Comparison of ENCODE assay signal across 14 mouse cellular contexts in the genomic region with DNA sequence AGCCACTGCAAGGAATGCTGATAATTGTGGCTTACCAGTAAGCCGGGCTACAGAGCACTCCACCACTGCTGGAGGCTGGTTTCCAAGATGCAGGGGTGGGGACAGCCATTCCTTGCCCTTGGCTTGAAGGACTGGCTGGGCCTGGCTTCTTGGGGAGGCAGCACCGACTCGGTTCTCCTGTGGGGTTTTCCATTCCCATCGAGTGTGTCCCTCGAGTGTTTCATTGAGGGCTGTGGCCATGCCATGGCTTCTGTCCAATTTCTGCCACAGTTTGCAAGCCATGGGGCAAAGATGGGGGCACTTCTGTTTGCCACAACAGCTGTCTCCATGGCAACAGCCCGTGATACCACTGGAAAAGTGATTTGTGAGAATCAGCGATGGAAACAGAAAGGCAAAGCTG.
A peak's percentile ranks its signal among the peaks of the same experiment; 100 is the strongest.
DNase-seq lines count a peak whose midpoint lies in the region; ATAC-seq lines count a peak whose summit lies in the region.
"Had no signal": no experiment of that assay in that cellular context is flagged by ENCODE, and none has a peak within 500 bp of the region (broad histone marks: within the 10 kb centered on the region; RNA-seq: fewer than 3 reads in every experiment).

No protein-coding gene starts in this region.

- peaks cover 4% of the 10 kb centered on the region; the same call in 1 of the 2 replicates for H3K4me1 ChIP-seq in neural tube, embryonic 15.5 days
- H3K4me1 ChIP-seq in forebrain, embryonic 16.5 days (replicated peaks; ENCODE audit: control insufficient read depth, insufficient read depth, low read length) = no peaks in the 10 kb centered on the region
- peaks cover 34% of the 10 kb centered on the region for H3K4me1 ChIP-seq in kidney, embryonic 15.5 days
- H3K4me1 ChIP-seq: liver, embryonic 15.5 days had no signal

- H3K9me3 ChIP-seq in neural tube, embryonic 15.5 days (replicated peaks) = no peaks in the 10 kb centered on the region
- no peaks in the 10 kb centered on the region for H3K9me3 ChIP-seq in forebrain, embryonic 16.5 days (ENCODE audit: control insufficient read depth, low read length)
- no peaks in the 10 kb centered on the region for H3K9me3 ChIP-seq in kidney, embryonic 15.5 days (replicated peaks)
- H3K9me3 ChIP-seq: embryonic facial prominence, embryonic 12.5 days; liver, embryonic 15.5 days; midbrain, embryonic 13.5 days had no signal

- no peak overlapping the region for H3K4me2 ChIP-seq in neural tube, embryonic 15.5 days
- no peak overlapping the region for H3K4me2 ChIP-seq in forebrain, embryonic 16.5 days (ENCODE audit: low read length)
- H3K4me2 ChIP-seq in kidney, embryonic 15.5 days = no peak overlapping the region
- H3K4me2 ChIP-seq: embryonic facial prominence, embryonic 12.5 days; hindbrain, embryonic 14.5 days; liver, embryonic 15.5 days; midbrain, embryonic 13.5 days had no signal

- ATAC-seq in neural tube, embryonic 15.5 days (ENCODE audit: low FRiP score) = no peak
- no peak for ATAC-seq in forebrain, embryonic 16.5 days
- no peak for ATAC-seq in erythroid progenitor cell, adult 5-6 weeks (replicated peaks; ENCODE audit: low FRiP score, poor library complexity, severe bottlenecking)
- ATAC-seq in kidney, embryonic 15.5 days (replicated peaks; ENCODE audit: low FRiP score) = no peak
- ATAC-seq: midbrain, embryonic 13.5 days had no signal

- no peak overlapping the region for H3K4me3 ChIP-seq in neural tube, embryonic 15.5 days (replicated peaks)
- no peak overlapping the region for H3K4me3 ChIP-seq in forebrain, embryonic 16.5 days (replicated peaks; ENCODE audit: low read length)
- H3K4me3 ChIP-seq in kidney, embryonic 15.5 days (replicated peaks) = no peak overlapping the region
- H3K4me3 ChIP-seq: embryonic facial prominence, embryonic 12.5 days; liver, embryonic 15.5 days; midbrain, embryonic 13.5 days had no signal

- intact Hi-C loops in heart, postnatal 25 days (cut with DNase I) = no loop called here

- DNase-seq in adrenal gland, adult 2 months = peak; percentile 8
- DNase-seq in adrenal gland, adult (ENCODE audit: inconsistent age in 2 of 2, low spot score in 1 of 2) = no peak
- peak; percentile 29 for DNase-seq in neural tube, embryonic 10.5 days (ENCODE audit: extremely low spot score, low spot score)
- peak; percentile 40 for DNase-seq in heart, postnatal 25 days (ENCODE audit: low spot score)
- DNase-seq: adrenal gland, adult 8-10 months; cerebellum, adult 11-12 months had no signal

- WGBS in neural tube, embryonic 15.5 days = 78% methylated on average over 7 of the region's 7 CpGs
- WGBS in forebrain, embryonic 16.5 days = 76% methylated on average over 7 of the region's 7 CpGs
- 72% methylated on average over 7 of the region's 7 CpGs for WGBS in kidney, embryonic 15.5 days

- no peaks in the 10 kb centered on the region for H3K36me3 ChIP-seq in neural tube, embryonic 15.5 days
- no peaks in the 10 kb centered on the region for H3K36me3 ChIP-seq in forebrain, embryonic 16.5 days (ENCODE audit: control insufficient read depth, insufficient read depth)
- H3K36me3 ChIP-seq in kidney, embryonic 15.5 days = no peaks in the 10 kb centered on the region
- H3K36me3 ChIP-seq: embryonic facial prominence, embryonic 12.5 days; liver, embryonic 15.5 days; midbrain, embryonic 13.5 days had no signal

- no peak overlapping the region for H3K9ac ChIP-seq in neural tube, embryonic 15.5 days (replicated peaks)
- H3K9ac ChIP-seq in forebrain, embryonic 16.5 days (replicated peaks; ENCODE audit: low read depth, low read length) = no peak overlapping the region
- no peak overlapping the region for H3K9ac ChIP-seq in kidney, embryonic 15.5 days
- H3K9ac ChIP-seq: embryonic facial prominence, embryonic 12.5 days; hindbrain, embryonic 14.5 days; liver, embryonic 15.5 days; midbrain, embryonic 13.5 days had no signal

- H3K27me3 ChIP-seq in neural tube, embryonic 15.5 days (replicated peaks) = no peaks in the 10 kb centered on the region
- no peaks in the 10 kb centered on the region for H3K27me3 ChIP-seq in forebrain, embryonic 16.5 days (replicated peaks; ENCODE audit: control insufficient read depth, insufficient read depth, low read length)
- no peaks in the 10 kb centered on the region for H3K27me3 ChIP-seq in kidney, embryonic 15.5 days
- H3K27me3 ChIP-seq: embryonic facial prominence, embryonic 12.5 days; liver, embryonic 15.5 days; midbrain, embryonic 13.5 days had no signal

- no peak overlapping the region for H3K27ac ChIP-seq in neural tube, embryonic 15.5 days (replicated peaks)
- H3K27ac ChIP-seq in forebrain, embryonic 16.5 days (ENCODE audit: low read length) = no peak overlapping the region
- H3K27ac ChIP-seq in kidney, embryonic 15.5 days = no peak overlapping the region
- H3K27ac ChIP-seq: embryonic facial prominence, embryonic 12.5 days; hindbrain, embryonic 14.5 days; liver, embryonic 15.5 days; midbrain, embryonic 13.5 days had no signal

Comparison
In these comparisons a context has a peak if more than half of its experiments do, and no peak if none do; other contexts are left out.
1. DNase-seq: peak in adrenal gland, adult 2 months (single experiment), neural tube, embryonic 10.5 days (single experiment) and heart, postnatal 25 days (single experiment); none in adrenal gland, adult (0 of 2).